In genomic region chr10:75125577-75125976, GRCm38 (mm10) we compare ENCODE assay signal across 18 mouse cellular contexts.
DNase-seq lines count a peak whose midpoint lies in the region; ATAC-seq lines count a peak whose summit lies in the region.
"Had no signal": no experiment of that assay in that cellular context is flagged by ENCODE, and none has a peak within 500 bp of the region (broad histone marks: within the 10 kb centered on the region; RNA-seq: fewer than 3 reads in every experiment).

No protein-coding gene starts in this region.

- ATAC-seq in cerebellum, adult (ENCODE audit: insufficient number of reproducible peaks, low FRiP score, low TSS enrichment): no peak
- ATAC-seq: forebrain, embryonic 16.5 days; intestine, embryonic 15.5 days; liver, embryonic 12.5 days; midbrain, embryonic 16.5 days; Patski had no signal

- DNase-seq in cerebellum, postnatal 10 days: peak; percentile 70 to 79
- DNase-seq in retina, postnatal 1 day: peak; percentile 56
- DNase-seq in retina, embryonic 14.5 days (ENCODE audit: low spot score): no peak
- peak; percentile 44 to 51 for DNase-seq in cerebellum, postnatal 36 days
- no peak for DNase-seq in gastrocnemius, adult 8-10 months (ENCODE audit: low spot score in 2 of 2)
- no peak for DNase-seq in kidney, adult 18-20 months
- DNase-seq: adrenal gland, postnatal 10 days; heart, postnatal 14 days; kidney, postnatal 4 days; layer of hippocampus, adult 9-11 months; lung, adult 2 months; thymus, postnatal 36 days had no signal

Comparison
In these comparisons a context has a peak if more than half of its experiments do, and no peak if none do; other contexts are left out.
1. DNase-seq: peak in cerebellum, postnatal 10 days (2 of 2), retina, postnatal 1 day (single experiment) and cerebellum, postnatal 36 days (2 of 2); none in retina, embryonic 14.5 days (single experiment), gastrocnemius, adult 8-10 months (0 of 2) and kidney, adult 18-20 months (single experiment).